Mouse (Mus musculus) forebrain, embryonic 11.5 days (tissue): ENCODE data around the gene Cyp2u1. TPM values are rescaled to one million over a fixed set of nuclear protein-coding genes. Genes with fewer than 3 reads are reported as not detected.

Experiments
- ATAC-seq: fragments of 200-750 bp; cut with Nextera tagmentation; replicated peaks from 2 replicates; pipeline ENCODE4 v1.8.0; 2017; ENCODE audit warnings: moderate TSS enrichment; ENCODE audit not compliant: low FRiP score
- DNase-seq: peaks from one replicate; pipeline ENCODE4 v3.0.0-alpha.2; 2017; ENCODE audit warnings: low spot score
- H3K27ac ChIP-seq: fragments of 300-500 bp; sonication (generic); 2 replicates; pipeline ENCODE4 v1.5.1; 2014; ENCODE audit warnings: low read depth, low read length
- H3K27me3 ChIP-seq: fragments of 300-500 bp; sonication (generic); 2 replicates; pipeline ENCODE4 v1.6.1; 2014; ENCODE audit warnings: mild to moderate bottlenecking, low read length, mixed read lengths; ENCODE audit not compliant: control insufficient read depth, insufficient read depth
- H3K36me3 ChIP-seq: fragments of 300-500 bp; sonication (generic); 2 replicates; pipeline ENCODE4 v1.6.1; 2014; ENCODE audit warnings: mild to moderate bottlenecking, low read length, moderate library complexity, mixed read lengths; ENCODE audit not compliant: control insufficient read depth, insufficient read depth
- H3K4me1 ChIP-seq: fragments of 300-500 bp; sonication (generic); replicated peaks from 2 replicates; pipeline ENCODE4 v1.6.1; 2014; ENCODE audit warnings: low read length, mixed read lengths; ENCODE audit not compliant: control insufficient read depth, insufficient read depth
- H3K4me2 ChIP-seq: fragments of 300-500 bp; sonication (generic); 2 replicates; pipeline ENCODE4 v1.6.1; 2014; ENCODE audit warnings: low read depth, mild to moderate bottlenecking, low read length, moderate library complexity, mixed read lengths; ENCODE audit not compliant: severe bottlenecking
- H3K4me3 ChIP-seq: fragments of 300-500 bp; sonication (generic); 2 replicates; pipeline ENCODE4 v1.5.1; 2014; ENCODE audit warnings: low read depth, low read length
- H3K9ac ChIP-seq: fragments of 300-500 bp; sonication (generic); 2 replicates; pipeline ENCODE4 v1.6.1; 2014; ENCODE audit warnings: low read length
- H3K9me3 ChIP-seq: fragments of 300-500 bp; sonication (generic); 2 replicates; pipeline ENCODE4 v1.6.1; 2016; ENCODE audit warnings: low read length, mixed read lengths; ENCODE audit not compliant: control insufficient read depth
- WGBS: fragments of 180-500 bp; shearing (Covaris S2); extraction: QIAGEN DNeasy Blood & Tissue Kit; methylation state at CpG from one replicate; pipeline ENCODE4 v1.1.7; 2014; 5-methylcytosine and 5-hydroxymethylcytosine counted together
- polyA plus RNA-seq: library from polyadenylated mRNA; unstranded; fragments of >200 nt; fragmentation: Nextera tagmentation; extraction: Ambion mirVana; gene quantifications from 2 replicates; pipeline ENCODE4 v1.2.1, GENCODE M21; 2014

The Cyp2u1 gene
- polyA plus RNA-seq, 1 experiment from 2014 or later, result 3.1 TPM

- ATAC-seq (no peak), DNase-seq (no peak)
- WGBS, result 92% methylated on average over 1 of the region's 1 CpGs
- H3K9ac ChIP-seq, result no peak overlapping the region
- H3K9me3 ChIP-seq, result no peaks in the 10 kb centered on the region
- H3K27ac ChIP-seq, result no peak overlapping the region
- no peak overlapping the region for H3K4me2 ChIP-seq
- H3K4me3 ChIP-seq, result no peak overlapping the region
- H3K4me1 ChIP-seq, result peaks cover 4% of the 10 kb centered on the region; the same call in 1 of the 2 replicates
- H3K27me3 ChIP-seq, result no peaks in the 10 kb centered on the region
- no peaks in the 10 kb centered on the region for H3K36me3 ChIP-seq
Measured at GRCm38 (mm10) chr3:131317126-131317525, 14.1 kb upstream of the Cyp2u1 start.

- Histone ChIP-seq H3K9ac (peak overlapping the region; percentile 12; the same call in 1 of the 2 replicates), H3K4me3 (no peak overlapping the region), H3K9me3 (no peaks in the 10 kb centered on the region), H3K27me3 (no peaks in the 10 kb centered on the region), H3K36me3 (no peaks in the 10 kb centered on the region), H3K4me1 (peaks cover 4% of the 10 kb centered on the region; the same call in 1 of the 2 replicates), H3K27ac (no peak overlapping the region), H3K4me2 (no peak overlapping the region)
- DNase-seq (no peak), ATAC-seq (peak; percentile 46; the same call in 1 of the 2 replicates)
- WGBS, result 45% methylated on average over 4 of the region's 4 CpGs
Measured at GRCm38 (mm10) chr3:131315957-131316510, 13.0 kb upstream of the Cyp2u1 start.

GRCm38 (mm10) chr3:131312340-131312739, 9.3 kb upstream of the Cyp2u1 start:
- ATAC-seq, result no peak
- Histone ChIP-seq H3K9ac (no peak overlapping the region), H3K36me3 (no peaks in the 10 kb centered on the region), H3K4me1 (peaks cover 4% of the 10 kb centered on the region; the same call in 1 of the 2 replicates), H3K4me3 (no peak overlapping the region), H3K27me3 (no peaks in the 10 kb centered on the region), H3K4me2 (no peak overlapping the region), H3K9me3 (no peaks in the 10 kb centered on the region; the same call in 1 of the 2 replicates), H3K27ac (no peak overlapping the region)
- no peak for DNase-seq
- WGBS, result 92% methylated on average over 9 of the region's 9 CpGs

GRCm38 (mm10) chr3:131310572-131310971, 7.5 kb upstream of the Cyp2u1 start:
- Histone ChIP-seq H3K27ac (no peak overlapping the region), H3K9ac (no peak overlapping the region), H3K4me1 (no peaks in the 10 kb centered on the region; the same call in 1 of the 2 replicates), H3K4me2 (no peak overlapping the region), H3K9me3 (no peaks in the 10 kb centered on the region; the same call in 1 of the 2 replicates), H3K4me3 (no peak overlapping the region), H3K36me3 (no peaks in the 10 kb centered on the region), H3K27me3 (no peaks in the 10 kb centered on the region)
- ATAC-seq (no peak), DNase-seq (no peak)
- WGBS, result 90% methylated on average over 4 of the region's 4 CpGs

- H3K9ac ChIP-seq, result no peak overlapping the region
- ATAC-seq (no peak), DNase-seq (no peak)
- no peak overlapping the region for H3K4me3 ChIP-seq
- H3K27ac ChIP-seq, result no peak overlapping the region
- H3K9me3 ChIP-seq, result no peaks in the 10 kb centered on the region; the same call in 1 of the 2 replicates
- no peak overlapping the region for H3K4me2 ChIP-seq
- no peaks in the 10 kb centered on the region; the same call in 1 of the 2 replicates for H3K27me3 ChIP-seq
- H3K36me3 ChIP-seq, result no peaks in the 10 kb centered on the region
- 89% methylated on average over 3 of the region's 3 CpGs for WGBS
- H3K4me1 ChIP-seq, result no peaks in the 10 kb centered on the region
Measured at GRCm38 (mm10) chr3:131307811-131308210, 4.8 kb upstream of the Cyp2u1 start.

GRCm38 (mm10) chr3:131306255-131306654, 3.2 kb upstream of the Cyp2u1 start:
- Histone ChIP-seq H3K36me3 (no peaks in the 10 kb centered on the region), H3K27me3 (peaks cover 2% of the 10 kb centered on the region; the same call in 1 of the 2 replicates), H3K4me2 (no peak overlapping the region), H3K27ac (no peak overlapping the region), H3K4me1 (0 out of 2 replicates have a peak, but pooled peaks cover 2% of the 10 kb centered on the region), H3K4me3 (no peak overlapping the region), H3K9me3 (no peaks in the 10 kb centered on the region; the same call in 1 of the 2 replicates), H3K9ac (no peak overlapping the region)
- WGBS, result 90% methylated on average over 7 of the region's 7 CpGs
- ATAC-seq (no peak), DNase-seq (no peak)

- ATAC-seq (peak; percentile 28; the same call in 1 of the 2 replicates), DNase-seq (no peak)
- Histone ChIP-seq H3K4me1 (0 out of 2 replicates have a peak, but pooled peaks cover 2% of the 10 kb centered on the region), H3K4me3 (peak overlapping the region; percentile 71), H3K9me3 (no peaks in the 10 kb centered on the region), H3K4me2 (peak overlapping the region; percentile 98), H3K27me3 (peaks cover 2% of the 10 kb centered on the region; the same call in 1 of the 2 replicates), H3K36me3 (no peaks in the 10 kb centered on the region), H3K9ac (peak overlapping the region; percentile 64; the same call in 1 of the 2 replicates), H3K27ac (no peak overlapping the region)
- WGBS, result 23% methylated on average over 5 of the region's 5 CpGs
Measured at GRCm38 (mm10) chr3:131303320-131303714, 290 bp upstream of the Cyp2u1 start.

- Histone ChIP-seq H3K4me1 (0 out of 2 replicates have a peak, but pooled peaks cover 2% of the 10 kb centered on the region), H3K4me3 (no peak overlapping the region), H3K27me3 (peaks cover 2% of the 10 kb centered on the region; the same call in 1 of the 2 replicates), H3K9ac (no peak overlapping the region), H3K27ac (no peak overlapping the region), H3K9me3 (no peaks in the 10 kb centered on the region), H3K36me3 (no peaks in the 10 kb centered on the region), H3K4me2 (no peak overlapping the region)
- DNase-seq (no peak), ATAC-seq (no peak)
- WGBS, result 12% methylated on average over 6 of the region's 6 CpGs
Measured at GRCm38 (mm10) chr3:131299908-131300307, 3.1 kb downstream of the Cyp2u1 start.

- Histone ChIP-seq H3K27ac (no peak overlapping the region), H3K9ac (no peak overlapping the region), H3K9me3 (no peaks in the 10 kb centered on the region), H3K4me3 (no peak overlapping the region), H3K36me3 (no peaks in the 10 kb centered on the region; the same call in 1 of the 2 replicates), H3K4me2 (no peak overlapping the region), H3K27me3 (peaks cover 2% of the 10 kb centered on the region; the same call in 1 of the 2 replicates), H3K4me1 (0 out of 2 replicates have a peak, but pooled peaks cover 2% of the 10 kb centered on the region)
- ATAC-seq (no peak), DNase-seq (no peak)
- WGBS, result 92% methylated on average over 9 of the region's 9 CpGs
Measured at GRCm38 (mm10) chr3:131299078-131299477, 3.9 kb downstream of the Cyp2u1 start.
